Mouse (Mus musculus) heart, adult 2 months (tissue): ENCODE results near the gene 2310003L06Rik.

ENCODE experiments used
- CTCF ChIP-seq: fragments of 200-600 bp; IDR thresholded peaks from 2 replicates; pipeline ENCODE4 v1.8.1; 2022; ENCODE audit warnings: antibody characterized with exemption, mild to moderate bottlenecking, moderate library complexity
- POLR2A ChIP-seq: fragments of 200-500 bp; IDR thresholded peaks from 2 replicates; pipeline ENCODE4 v1.6.1; 2011; ENCODE audit warnings: mild to moderate bottlenecking, low read depth, low read length, control low read depth; ENCODE audit not compliant: insufficient read depth

- TF ChIP-seq POLR2A (no peak), CTCF (no peak)
These were observed 26.7 kb upstream of the 2310003L06Rik start for GRCm38 (mm10) chr5:87942515-87942914.
